Mouse (Mus musculus) mesoderm, embryonic 11.5 days (tissue): ENCODE measurements around the gene Rfx1.

Experiments
- DNase-seq: peaks from one replicate; pipeline ENCODE4 v3.0.0-alpha.2; 2012; ENCODE audit warnings: low read depth, low spot score

Gene Rfx1

DNA sequence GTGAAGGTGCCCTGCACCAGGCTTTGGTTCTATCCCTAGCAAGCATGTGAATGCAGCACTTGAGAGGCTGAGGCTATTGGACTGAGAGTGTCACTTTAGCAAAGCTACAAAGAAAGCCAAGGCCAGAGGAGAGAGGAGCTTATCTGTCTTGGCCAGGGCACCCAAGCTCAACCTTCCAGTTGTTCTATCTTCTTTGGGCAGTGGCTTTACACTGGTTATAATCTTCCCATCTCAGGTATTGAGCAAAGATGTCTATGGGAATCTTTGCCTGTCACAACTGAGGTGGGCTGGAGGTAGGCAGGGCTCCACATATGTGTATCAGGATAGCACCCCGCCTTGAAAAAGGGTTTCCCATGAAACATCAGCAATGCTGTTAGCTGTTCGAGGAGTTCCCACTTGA lies 6.4 kb upstream of the Rfx1 start:
- DNase-seq: no peak

DNA sequence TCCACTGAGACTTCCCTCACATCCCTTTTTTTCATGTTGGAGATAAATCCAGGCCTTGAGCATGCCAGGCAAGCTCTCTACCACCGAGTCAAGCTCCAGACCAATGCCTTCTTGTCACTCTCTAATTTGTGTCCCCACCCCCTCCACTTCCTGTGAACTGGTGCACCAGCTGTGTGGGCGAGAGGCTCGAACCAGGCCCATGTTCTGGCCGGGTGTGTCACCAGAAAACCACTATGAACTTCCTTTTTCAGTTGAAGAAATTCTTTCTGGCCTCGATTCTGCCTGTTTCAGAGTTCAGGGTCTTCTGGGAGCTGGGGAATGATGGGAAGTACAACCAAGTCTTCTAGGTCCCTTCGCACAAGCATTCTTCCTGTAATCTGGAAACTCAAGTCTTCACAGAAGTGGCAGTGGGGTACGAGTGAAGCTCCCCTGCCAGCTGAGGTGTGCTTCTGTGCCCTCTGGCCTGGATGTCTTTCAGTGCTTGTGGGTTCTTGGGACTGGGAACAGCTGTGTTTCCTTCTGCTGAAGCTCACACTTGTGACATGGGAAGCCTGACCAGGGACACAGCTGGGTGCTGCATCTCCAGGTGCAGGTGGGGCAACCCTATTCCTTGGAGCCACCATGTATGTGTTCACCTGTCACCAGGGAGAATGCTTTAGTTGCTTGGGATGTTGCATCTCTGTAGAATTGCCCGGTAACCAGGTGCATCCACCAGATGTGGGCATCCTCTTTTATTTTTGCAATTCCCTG lies 2.6 kb upstream of the Rfx1 start:
- DNase-seq: no peak

DNA sequence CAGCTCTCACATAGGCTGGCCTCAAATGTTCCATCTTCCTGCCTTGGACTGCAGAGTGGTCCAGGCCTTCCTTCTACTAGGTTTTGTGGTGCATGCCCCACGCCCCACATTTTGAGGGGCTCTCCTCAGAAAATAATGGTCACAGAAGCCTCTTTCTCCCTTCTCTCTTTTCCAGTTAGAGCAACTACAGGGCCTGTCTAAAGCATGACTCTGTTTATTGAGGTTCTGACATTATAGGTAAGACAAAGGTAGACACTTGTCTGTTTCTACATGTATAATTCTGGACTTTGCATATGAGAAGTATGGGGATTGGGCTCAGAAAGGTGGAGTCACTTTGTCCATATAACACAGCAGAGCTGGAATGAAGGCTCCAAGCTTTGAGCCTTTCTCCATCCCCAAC lies 1.6 kb upstream of the Rfx1 start, which contains the start of gene Gm10643:
TSS of gene Gm10643 (minus strand) at position 101 of the 400 bp plus-strand sequence.
- no peak for DNase-seq

DNA sequence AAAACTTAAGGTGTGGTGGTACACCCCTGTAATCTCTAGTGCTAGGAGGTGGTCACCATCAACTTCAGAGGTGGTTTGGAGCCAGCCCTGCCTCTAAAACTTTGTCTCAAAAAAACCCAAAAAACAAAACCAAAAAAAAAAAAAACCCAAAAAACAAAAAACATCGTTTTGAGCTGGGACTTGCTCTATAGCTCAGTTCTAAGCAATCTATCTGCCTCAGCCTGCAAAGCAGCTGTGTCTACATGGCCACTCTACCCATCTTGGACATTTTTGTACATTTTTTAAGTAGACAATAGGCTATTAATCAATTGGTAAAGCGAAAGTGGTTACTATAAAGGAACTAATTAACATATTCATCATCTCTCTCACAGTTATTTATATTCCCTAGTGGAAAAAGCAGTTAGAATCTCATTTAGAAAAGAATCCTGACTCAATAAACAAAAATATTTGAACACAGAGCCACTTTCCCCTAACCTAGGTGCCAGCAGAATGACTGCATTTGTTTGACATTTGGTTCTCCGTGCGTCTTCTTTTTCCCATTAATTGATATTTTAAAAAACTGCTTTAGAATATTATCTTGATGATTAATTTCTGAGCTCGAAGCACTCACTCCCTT lies 1.1 kb upstream of the Rfx1 start:
- no peak for DNase-seq

- DNase-seq: peak; percentile 92
Observed at GRCm38 (mm10) chr8:84067047-84067573, 476 bp downstream of the Rfx1 start.

DNA sequence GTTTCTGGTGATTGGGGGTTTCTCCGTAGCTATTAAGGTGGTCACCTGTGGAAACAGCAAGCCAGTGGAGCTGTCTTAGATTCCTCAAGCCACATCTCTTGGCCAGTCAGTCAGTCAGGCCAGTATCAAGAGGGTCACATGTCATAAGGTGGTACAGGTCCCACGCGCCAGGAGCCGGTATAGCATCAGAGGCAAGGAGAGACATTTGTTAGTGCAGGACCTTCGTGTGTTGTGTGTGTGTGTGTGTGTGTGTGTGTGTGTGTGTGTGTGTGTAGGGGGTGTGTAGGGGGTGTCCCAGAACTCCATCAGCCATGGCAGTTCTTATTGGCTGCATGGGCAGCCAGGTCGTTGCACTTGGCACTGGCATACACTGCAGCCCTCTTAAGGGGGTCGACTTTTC lies 1.3 kb downstream of the Rfx1 start:
- no peak for DNase-seq

- DNase-seq: no peak
Observed at GRCm38 (mm10) chr8:84068316-84069035, 1.8 kb downstream of the Rfx1 start.

- no peak for DNase-seq
Observed at GRCm38 (mm10) chr8:84069169-84069568, 2.5 kb downstream of the Rfx1 start.

DNA sequence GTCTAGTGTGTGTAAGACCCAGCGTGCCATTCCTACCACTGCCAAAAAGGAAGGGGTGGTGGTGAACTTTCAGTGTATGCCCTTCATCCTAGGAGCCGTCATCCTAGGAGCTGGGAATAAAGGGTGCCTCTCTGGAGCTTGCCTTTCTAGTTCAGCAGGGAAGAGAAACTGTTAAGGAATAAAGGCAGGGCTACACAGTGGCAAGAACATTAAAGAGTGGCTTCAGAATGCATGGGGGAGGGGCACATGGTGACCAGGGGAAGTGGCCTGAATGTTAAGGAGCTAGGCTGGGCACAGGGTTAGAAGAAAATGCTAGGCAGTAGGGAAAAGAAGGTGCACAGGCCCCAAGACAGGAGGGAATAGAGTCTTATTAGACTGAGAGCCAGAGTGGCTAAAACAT lies 3.1 kb downstream of the Rfx1 start:
- no peak for DNase-seq

GRCm38 (mm10) chr8:84070241-84070640 lies 3.6 kb downstream of the Rfx1 start:
- DNase-seq: no peak

DNA sequence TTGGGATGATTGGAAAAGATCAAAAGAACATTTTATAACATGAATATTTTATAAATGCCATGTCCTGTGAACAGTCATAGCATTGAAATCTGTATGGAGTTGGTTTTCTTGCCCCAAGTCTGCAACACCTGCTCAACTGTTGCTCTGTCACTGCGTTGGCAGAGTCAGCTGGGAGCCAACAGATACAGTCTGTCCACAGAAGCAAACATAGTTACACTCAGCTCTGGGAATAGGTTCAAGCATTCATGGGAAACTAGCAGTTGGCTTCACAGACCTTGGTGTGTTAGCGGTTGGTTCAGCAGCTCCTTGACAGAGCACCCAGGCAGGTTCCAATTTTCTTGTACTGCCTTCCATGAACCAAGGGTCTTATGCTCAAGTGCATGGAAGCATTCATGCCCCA lies 4.0 kb downstream of the Rfx1 start:
- DNase-seq: no peak

DNA sequence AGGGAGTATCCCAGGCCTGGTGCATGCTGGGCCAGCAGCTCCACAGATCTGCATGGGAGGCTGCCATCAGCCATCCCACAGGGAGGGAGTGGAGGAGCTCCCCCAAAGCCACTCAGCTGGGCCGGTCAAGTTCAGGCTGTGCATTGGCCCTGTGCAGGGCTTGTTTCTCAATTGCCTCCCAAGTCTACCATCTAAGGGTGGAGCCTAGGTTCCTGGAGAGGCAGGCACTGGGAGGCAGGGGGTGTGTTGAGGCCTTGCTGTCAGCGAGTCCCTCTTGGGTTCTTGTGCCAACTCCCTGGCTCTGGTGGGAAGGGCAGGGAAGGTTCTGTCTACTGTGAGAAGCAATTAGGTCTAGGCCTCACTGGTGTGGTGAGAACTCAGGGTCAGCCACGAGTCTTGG lies 5.3 kb downstream of the Rfx1 start:
- no peak for DNase-seq

GRCm38 (mm10) chr8:84072321-84072720 lies 5.7 kb downstream of the Rfx1 start:
- DNase-seq: no peak

- DNase-seq: no peak
Observed at GRCm38 (mm10) chr8:84073230-84073976, 6.8 kb downstream of the Rfx1 start.

- DNase-seq: no peak
Observed at GRCm38 (mm10) chr8:84076412-84076811, 9.8 kb downstream of the Rfx1 start.

- DNase-seq: no peak
Observed at GRCm38 (mm10) chr8:84076849-84077248, 10.2 kb downstream of the Rfx1 start.

DNA sequence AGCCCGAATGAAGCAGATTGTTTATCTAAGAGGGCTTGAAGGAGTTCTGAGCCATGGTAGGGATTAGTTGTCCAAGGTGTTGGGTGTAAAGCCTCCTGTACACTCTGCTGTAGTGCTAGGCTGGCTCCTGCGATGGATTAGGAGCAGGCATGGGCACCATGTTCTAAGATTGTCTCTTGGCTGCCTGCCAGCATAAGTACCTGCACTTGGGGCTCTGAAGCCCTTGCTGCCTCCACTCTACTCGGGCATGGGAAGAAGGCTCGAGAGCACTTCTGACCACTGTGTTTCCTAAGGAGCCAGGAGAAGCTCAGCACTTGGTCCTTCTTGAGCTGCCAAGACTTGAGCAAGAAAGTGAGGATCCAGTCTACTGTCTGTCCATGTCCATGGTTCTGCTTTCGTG lies 12.6 kb downstream of the Rfx1 start:
- DNase-seq: no peak

DNA sequence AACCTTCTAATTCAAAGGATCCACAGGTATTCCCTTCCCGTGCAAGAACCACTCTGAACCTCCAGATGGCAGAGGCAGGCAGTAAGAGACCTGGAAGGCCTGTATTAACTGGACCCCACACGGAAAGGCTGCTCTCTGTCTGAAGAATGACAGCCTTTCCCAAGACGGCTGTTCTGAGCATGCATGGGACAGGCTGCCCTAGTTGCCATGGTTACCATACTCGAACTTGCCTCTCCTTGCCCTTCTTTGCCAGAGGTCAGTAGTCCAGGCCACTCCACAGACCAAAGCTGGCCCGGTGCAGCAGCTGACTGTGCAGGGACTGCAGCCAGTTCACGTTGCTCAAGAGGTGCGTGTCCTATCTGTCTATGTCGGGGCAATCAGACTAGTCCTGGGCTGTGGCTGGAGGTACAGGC lies 17.2 kb downstream of the Rfx1 start:
- DNase-seq: peak; percentile 49

GRCm38 (mm10) chr8:84084341-84085115 lies 17.9 kb downstream of the Rfx1 start:
- DNase-seq: no peak

GRCm38 (mm10) chr8:84087156-84087555 lies 20.5 kb downstream of the Rfx1 start:
- no peak for DNase-seq

DNA sequence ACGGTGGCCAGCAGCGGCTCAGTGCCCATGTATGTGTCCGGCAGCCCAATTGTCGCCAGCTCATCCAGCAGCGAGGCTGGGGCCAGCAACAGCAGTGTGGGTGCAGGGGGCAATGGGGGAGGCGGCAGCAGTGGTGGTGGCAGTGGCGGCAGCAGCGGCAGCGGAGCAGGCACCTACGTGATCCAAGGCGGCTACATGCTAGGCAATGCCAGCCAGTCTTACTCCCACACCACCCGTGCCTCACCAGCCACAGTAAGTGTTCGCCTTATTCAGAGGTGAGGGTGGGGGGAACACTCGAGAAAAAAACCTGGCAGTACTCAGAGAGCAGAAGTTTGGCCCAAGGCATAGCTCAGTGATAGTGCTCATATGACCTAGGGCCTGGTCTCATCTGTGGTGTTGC lies 21.2 kb downstream of the Rfx1 start:
- no peak for DNase-seq
